Mouse (Mus musculus) CH12.LX (cell line): Measurements from ENCODE around the gene Fnd3c2. TPM values are rescaled to one million over a fixed set of nuclear protein-coding genes. Genes with fewer than 3 reads are reported as not detected.
A peak's percentile ranks its signal among the peaks of the same experiment; 100 is the strongest.

Experiments used
- DNase-seq: peaks from one replicate; pipeline ENCODE4 v3.0.0-alpha.2; 2013; ENCODE audit errors: extremely low read depth
- H3K27ac ChIP-seq: 2 replicates; pipeline ENCODE4 v1.5.1; 2012; ENCODE audit warnings: low read depth, mild to moderate bottlenecking, control low read depth, moderate library complexity; ENCODE audit not compliant: insufficient read depth
- H3K27me3 ChIP-seq: replicated peaks from 2 replicates; pipeline ENCODE3; 2012; ENCODE audit warnings: inconsistent platforms
- H3K36me3 ChIP-seq, 2 experiments: replicated peaks in 1 of 2; 2 replicates each; pipeline versions ENCODE3 to v1.6.1; 2012; ENCODE audit warnings: inconsistent platforms in 1 of 2, low read length in 1 of 2, mild to moderate bottlenecking in 1 of 2, mixed read lengths in 1 of 2, moderate library complexity in 1 of 2; ENCODE audit not compliant: control insufficient read depth in 1 of 2, insufficient read depth in 1 of 2
- H3K4me1 ChIP-seq, 2 experiments: 2 replicates each; pipeline ENCODE4 v1.6.1; 2012; ENCODE audit warnings: inconsistent platforms in 1 of 2, moderate library complexity in 1 of 2; ENCODE audit not compliant: insufficient read depth in 2 of 2, control insufficient read depth in 1 of 2
- H3K4me2 ChIP-seq: 2 replicates; pipeline ENCODE4 v1.6.1; 2012; ENCODE audit warnings: low read depth, mild to moderate bottlenecking, control low read depth; ENCODE audit not compliant: poor library complexity, insufficient read depth, severe bottlenecking
- H3K4me3 ChIP-seq, 3 experiments: fragments of 150-350 bp in 1 of 3; sonication (generic) in 1 of 3; replicated peaks in 1 of 3; 2 replicates each; pipeline versions ENCODE3 to v1.5.1; 2011 to 2012; ENCODE audit warnings: low read depth in 2 of 3, low read length in 2 of 3, mild to moderate bottlenecking in 2 of 3, moderate library complexity in 2 of 3, control low read depth in 1 of 3, improper control_type of control experiment in 1 of 3, inconsistent platforms in 1 of 3, mixed read lengths in 1 of 3; ENCODE audit not compliant: poor library complexity in 1 of 3
- H3K79me2 ChIP-seq: replicated peaks from 2 replicates; pipeline ENCODE4 v1.6.1; 2012; ENCODE audit warnings: mild to moderate bottlenecking, moderate library complexity; ENCODE audit not compliant: control insufficient read depth, poor library complexity, insufficient read depth, severe bottlenecking; ENCODE audit errors: extremely low read depth
- H3K9ac ChIP-seq: 2 replicates; pipeline ENCODE4 v1.6.1; 2012; ENCODE audit warnings: low read depth, mild to moderate bottlenecking, control low read depth, moderate library complexity; ENCODE audit not compliant: insufficient read depth
- H3K9me3 ChIP-seq: replicated peaks from 2 replicates; pipeline ENCODE3; 2012; ENCODE audit warnings: low read length, inconsistent platforms, mixed read lengths
- CTCF ChIP-seq, 2 experiments: IDR thresholded peaks in 1 of 2; conservative IDR thresholded peaks in 1 of 2; 2 replicates each; pipeline ENCODE4 v1.5.1; 2011 to 2012; ENCODE audit warnings: low read depth in 2 of 2, low read length in 2 of 2, improper control_type of control experiment in 1 of 2, inconsistent platforms in 1 of 2, mild to moderate bottlenecking in 1 of 2, moderate library complexity in 1 of 2
- ELF1 ChIP-seq: IDR thresholded peaks from 2 replicates; pipeline ENCODE4 v1.6.1; 2014; ENCODE audit warnings: low read depth, mild to moderate bottlenecking, inconsistent platforms, low read length, improper control_type of control experiment
- EP300 ChIP-seq: IDR thresholded peaks from 2 replicates; pipeline ENCODE4 v1.6.1; 2011; ENCODE audit warnings: low read length, improper control_type of control experiment
- ETS1 ChIP-seq: conservative IDR thresholded peaks from 2 replicates; pipeline ENCODE4 v1.6.1; 2012; ENCODE audit warnings: low read depth, mild to moderate bottlenecking, inconsistent platforms, low read length, improper control_type of control experiment, moderate library complexity
- JUN ChIP-seq: IDR thresholded peaks from 2 replicates; pipeline ENCODE4 v1.6.1; 2011; ENCODE audit warnings: low read depth, mild to moderate bottlenecking, low read length, improper control_type of control experiment, moderate library complexity; ENCODE audit not compliant: insufficient read depth
- JUND ChIP-seq: conservative IDR thresholded peaks from 2 replicates; pipeline ENCODE4 v1.6.1; 2011; ENCODE audit warnings: low read depth, low read length, improper control_type of control experiment
- MAFK ChIP-seq: IDR thresholded peaks from 2 replicates; pipeline ENCODE4 v1.6.1; 2011; ENCODE audit warnings: low read length, improper control_type of control experiment; ENCODE audit not compliant: insufficient replicate concordance
- MXI1 ChIP-seq: IDR thresholded peaks from 2 replicates; pipeline ENCODE4 v1.6.1; 2011; ENCODE audit warnings: mild to moderate bottlenecking, low read depth, low read length, improper control_type of control experiment
- NELFE ChIP-seq: IDR thresholded peaks from 2 replicates; pipeline ENCODE4 v1.6.1; 2011; ENCODE audit warnings: low read depth, low read length, improper control_type of control experiment
- RCOR1 ChIP-seq: conservative IDR thresholded peaks from 2 replicates; pipeline ENCODE4 v1.6.1; 2012; ENCODE audit warnings: low read depth, mild to moderate bottlenecking, inconsistent platforms, low read length, improper control_type of control experiment
- TBP ChIP-seq: conservative IDR thresholded peaks from 2 replicates; pipeline ENCODE4 v1.6.1; 2011; ENCODE audit warnings: low read depth, low read length, improper control_type of control experiment
- UBTF ChIP-seq: IDR thresholded peaks from 2 replicates; pipeline ENCODE4 v1.6.1; 2012; ENCODE audit warnings: low read depth, mild to moderate bottlenecking, inconsistent platforms, low read length, improper control_type of control experiment, moderate library complexity
- USF2 ChIP-seq: conservative IDR thresholded peaks from 2 replicates; pipeline ENCODE4 v1.6.1; 2011; ENCODE audit warnings: low read depth, low read length, improper control_type of control experiment
- ZC3H11A ChIP-seq: IDR thresholded peaks from 2 replicates; pipeline ENCODE4 v1.6.1; 2012; ENCODE audit warnings: low read depth, mild to moderate bottlenecking, inconsistent platforms, low read length, improper control_type of control experiment
- ZMIZ1 ChIP-seq: IDR thresholded peaks from 2 replicates; pipeline ENCODE4 v1.6.1; 2012; ENCODE audit warnings: low read depth, mild to moderate bottlenecking, inconsistent platforms, low read length, improper control_type of control experiment
- dilution Hi-C: fragments of 300-500 bp; cut with MboI; formaldehyde crosslinking; loops from 2 replicates; pipeline ENCODE4 v1.14.3; 2020; ENCODE audit warnings: low sequenced_read_pairs; ENCODE audit not compliant: extremely low pct_unique_long_range_greater_than_20kb, extremely low pct_ligation_motif_present
- in situ Hi-C: fragments of 300-500 bp; cut with MboI; formaldehyde crosslinking; loops from 3 replicates; pipeline ENCODE4 v1.14.3; 2019; ENCODE audit warnings: low sequenced_read_pairs, low pct_ligation_motif_present, low pct_unique_long_range_greater_than_20kb, mixed read lengths
- polyA plus RNA-seq: library from polyadenylated mRNA; unstranded; fragments of >175 nt; gene quantifications from 2 replicates; pipeline ENCODE4 v1.2.1, GENCODE M21; 2012; ENCODE audit warnings: low read depth; ENCODE audit not compliant: insufficient read length
- total RNA-seq, 2 experiments: library from RNA; depleted of rRNA; stranded (reverse); fragments of 300-350 nt in 1 of 2; fragments of >200 nt in 1 of 2; gene quantifications; 2 replicates each; pipeline ENCODE4 v1.2.3; 2012 to 2014

Fnd3c2 gene
- total and polyA plus RNA-seq, 3 experiments, result not detected

- TF ChIP-seq NELFE, result 0 out of 2 replicates have a peak, but pooled peaks have one; percentile 31
- TF ChIP-seq MXI1, result no peak
- no peak for TF ChIP-seq ELF1
- TF ChIP-seq ZMIZ1, result no peak
- no peak for TF ChIP-seq ZC3H11A
- no peak for TF ChIP-seq ETS1
- TF ChIP-seq JUN, result no peak
- TF ChIP-seq USF2, result no peak
- no peak for TF ChIP-seq EP300
- no peak for TF ChIP-seq TBP
Measured at GRCm38 (mm10) chrX:106219171-106220032, 35.8 kb downstream of the Fnd3c2 start (continued).

- no peaks in the 10 kb centered on the region for H3K27me3 ChIP-seq
- no peak overlapping the region for H3K4me3 ChIP-seq
- no peak overlapping the region for H3K4me2 ChIP-seq
- in situ Hi-C loops, result no loop called here
- H3K9me3 ChIP-seq, result no peaks in the 10 kb centered on the region
- H3K27ac ChIP-seq, result no peak overlapping the region
- no peaks in the 10 kb centered on the region for H3K4me1 ChIP-seq
- dilution Hi-C loops, result no loop called here
- no peaks in the 10 kb centered on the region for H3K79me2 ChIP-seq
- H3K36me3 ChIP-seq, result peaks cover 3 to 22% of the 10 kb centered on the region in 2 experiments
- no peak overlapping the region for H3K9ac ChIP-seq
- peak; percentile 89 for TF ChIP-seq MAFK
- TF ChIP-seq JUND, result no peak
- no peak for TF ChIP-seq RCOR1
- DNase-seq, result no peak
Measured at GRCm38 (mm10) chrX:106209100-106209499, 46.1 kb downstream of the Fnd3c2 start.

GRCm38 (mm10) chrX:106198904-106199303 lies 56.3 kb downstream of the Fnd3c2 start:
- TF ChIP-seq UBTF, result no peak
- peak in 1 of 2 experiments; percentile 29; a peak in 2 of 4 replicates for TF ChIP-seq CTCF (conservative IDR thresholded peaks at IDR 0.05 in 1 of 2, IDR thresholded peaks at IDR 0.05 in 1 of 2; ENCODE audit: low read depth in 2 of 2, low read length in 2 of 2)
- in situ Hi-C loops, result no loop called here
- Histone ChIP-seq H3K27me3 (no peaks in the 10 kb centered on the region), H3K4me3 (no peak overlapping the region), H3K9ac (no peak overlapping the region), H3K79me2 (peaks cover 9% of the 10 kb centered on the region), H3K27ac (no peak overlapping the region), H3K36me3 (peaks cover 57 to 80% of the 10 kb centered on the region in 2 experiments), H3K9me3 (no peaks in the 10 kb centered on the region), H3K4me2 (no peak overlapping the region), H3K4me1 (peaks cover 0 to 13% of the 10 kb centered on the region in 2 experiments; a peak in 2 of 4 replicates)
- dilution Hi-C loops, result no loop called here
- no peak for DNase-seq
